Mouse (Mus musculus): ENCODE measurements around the gene Ssx9. TPM values are rescaled to one million over a fixed set of nuclear protein-coding genes. Genes with fewer than 3 reads are reported as not detected.
A peak's percentile ranks its signal among the peaks of the same experiment; 100 is the strongest.
"Not testable (repeated sequence)": the region's sequence is repeated elsewhere in the genome, so short reads cannot be mapped to it uniquely, and the experiment has no call there.

Gene Ssx9
- polyA plus RNA-seq (2014; fragmentation: Nextera tagmentation; extraction: Ambion mirVana) = not detected in 2 replicates

DNA sequence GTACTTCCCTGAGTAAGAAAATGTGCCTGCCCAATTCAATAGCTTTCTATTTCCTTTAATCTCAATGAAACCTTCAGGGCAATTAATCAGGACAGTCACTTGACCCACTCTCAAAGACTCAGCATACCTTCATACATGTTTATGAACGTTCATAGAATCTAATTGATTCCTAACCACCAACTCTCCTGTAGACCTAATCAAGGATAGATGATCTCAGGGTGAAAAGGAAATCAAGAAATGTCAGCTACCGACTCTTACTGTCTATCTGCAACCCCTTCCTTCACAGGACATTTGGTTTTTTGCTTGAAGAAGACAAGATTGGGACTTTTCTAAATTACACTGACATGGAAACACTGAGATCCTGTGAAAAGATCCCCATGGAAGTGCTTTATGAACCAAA lies at the start of gene Ssx9:
Ssx9 (plus strand) TSS at position 301 of the 400 bp plus-strand sequence.
- not testable (repeated sequence) for H3K27ac ChIP-seq; H3K27me3 ChIP-seq (ENCODE audit: control insufficient read depth, insufficient read depth, low read length); DNase-seq (ENCODE audit: low spot score); H3K4me3 ChIP-seq (replicated peaks; ENCODE audit: low read length); ATAC-seq (ENCODE audit: low FRiP score); H3K36me3 ChIP-seq (replicated peaks; ENCODE audit: control insufficient read depth, insufficient read depth); H3K9ac ChIP-seq; H3K4me2 ChIP-seq (replicated peaks); H3K4me1 ChIP-seq (replicated peaks; ENCODE audit: control insufficient read depth, insufficient read depth, low read length); H3K9me3 ChIP-seq (ENCODE audit: control insufficient read depth, low read length)
- WGBS = 73% methylated on average over 2 of the region's 2 CpGs

DNA sequence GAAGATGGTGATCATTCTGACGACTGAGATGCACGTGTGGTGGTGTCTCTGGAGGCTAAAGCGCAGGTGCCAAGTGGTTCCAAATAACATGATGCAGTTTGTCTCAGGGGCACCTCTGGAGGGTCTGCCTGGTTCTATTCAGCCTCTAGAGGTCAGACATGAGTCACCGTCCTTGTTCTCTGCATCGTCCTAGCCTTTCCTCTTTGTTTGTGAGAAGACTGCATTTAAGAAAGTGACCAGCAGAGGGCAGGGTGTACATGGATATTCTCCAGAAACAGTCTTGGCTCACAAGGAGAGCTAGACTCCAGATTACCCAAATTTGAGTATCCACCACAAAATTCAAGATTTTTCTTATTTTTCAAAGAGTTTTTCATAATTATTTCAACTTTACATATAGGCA lies 15.3 kb upstream of the Ssx9 start:
- no peaks in the 10 kb centered on the region for H3K4me1 ChIP-seq (replicated peaks; ENCODE audit: control insufficient read depth, insufficient read depth, low read length)
- DNase-seq (ENCODE audit: low spot score) = peak; percentile 24
- 60% methylated on average over 5 of the region's 5 CpGs for WGBS
- H3K27me3 ChIP-seq (ENCODE audit: control insufficient read depth, insufficient read depth, low read length) = no peaks in the 10 kb centered on the region
- H3K4me3 ChIP-seq (replicated peaks; ENCODE audit: low read length) = no peak overlapping the region
- no peaks in the 10 kb centered on the region for H3K9me3 ChIP-seq (ENCODE audit: control insufficient read depth, low read length)
- H3K36me3 ChIP-seq (replicated peaks; ENCODE audit: control insufficient read depth, insufficient read depth) = no peaks in the 10 kb centered on the region
- no peak overlapping the region for H3K4me2 ChIP-seq (replicated peaks)
- no peak overlapping the region for H3K9ac ChIP-seq
- H3K27ac ChIP-seq = no peak overlapping the region
- ATAC-seq (ENCODE audit: low FRiP score) = no peak

DNA sequence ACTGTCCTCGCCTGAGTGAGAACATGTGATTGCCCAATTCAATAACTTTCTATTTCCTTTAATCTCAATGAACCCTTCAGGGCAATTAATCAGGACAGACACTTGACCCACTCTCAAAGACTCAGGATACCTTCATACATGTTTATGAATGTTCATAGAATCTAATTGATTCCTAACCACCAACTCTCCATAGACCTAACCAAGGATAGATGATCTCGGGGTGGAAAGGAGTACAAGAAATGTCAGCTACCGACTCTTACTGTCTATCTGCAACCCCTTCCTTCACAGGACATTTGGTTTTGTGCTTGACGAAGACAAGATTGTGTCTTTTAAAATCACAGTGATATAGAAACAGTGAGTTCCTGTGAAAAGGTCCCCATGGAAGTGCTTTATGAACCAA lies 55.2 kb downstream of the Ssx9 start, which contains the start of gene Ssxb5:
Ssxb5 (plus strand) TSS at position 301 of the 400 bp plus-strand sequence.
- H3K27me3 ChIP-seq (ENCODE audit: control insufficient read depth, insufficient read depth, low read length); H3K4me2 ChIP-seq (replicated peaks); H3K27ac ChIP-seq; H3K9ac ChIP-seq; H3K9me3 ChIP-seq (ENCODE audit: control insufficient read depth, low read length); H3K4me1 ChIP-seq (replicated peaks; ENCODE audit: control insufficient read depth, insufficient read depth, low read length); H3K4me3 ChIP-seq (replicated peaks; ENCODE audit: low read length); DNase-seq (ENCODE audit: low spot score); ATAC-seq (ENCODE audit: low FRiP score); H3K36me3 ChIP-seq (replicated peaks; ENCODE audit: control insufficient read depth, insufficient read depth): not testable (repeated sequence)
- WGBS = 76% methylated on average over 4 of the region's 4 CpGs

Other genes starting within 250 kb of the Ssx9 start
- not detected in 2 replicates for gene Gm14459, start 223.5 kb upstream of the Ssx9 start, polyA plus RNA-seq (2014; fragmentation: Nextera tagmentation; extraction: Ambion mirVana)
- gene Ssxb6, start 200.2 kb upstream of the Ssx9 start, polyA plus RNA-seq (2014; fragmentation: Nextera tagmentation; extraction: Ambion mirVana) = not detected in 2 replicates
- not detected in 2 replicates for gene Ssxb3, start 156.6 kb upstream of the Ssx9 start, polyA plus RNA-seq (2014; fragmentation: Nextera tagmentation; extraction: Ambion mirVana)
- not detected in 2 replicates for gene Ssxb8, start 57.6 kb upstream of the Ssx9 start, polyA plus RNA-seq (2014; fragmentation: Nextera tagmentation; extraction: Ambion mirVana)
- not detected in 2 replicates for gene Ssxb5, start 55.3 kb downstream of the Ssx9 start, polyA plus RNA-seq (2014; fragmentation: Nextera tagmentation; extraction: Ambion mirVana)
- not detected in 2 replicates for gene Gm6592, start 95.6 kb downstream of the Ssx9 start, polyA plus RNA-seq (2014; fragmentation: Nextera tagmentation; extraction: Ambion mirVana)
- not detected in 2 replicates for gene Gm5751, start 125.8 kb downstream of the Ssx9 start, polyA plus RNA-seq (2014; fragmentation: Nextera tagmentation; extraction: Ambion mirVana)
- gene B630019K06Rik, start 143.9 kb downstream of the Ssx9 start, polyA plus RNA-seq (2014; fragmentation: Nextera tagmentation; extraction: Ambion mirVana) = 39.1 and 40.7 TPM in 2 replicates
- not detected in 2 replicates for gene Fthl17b, start 214.5 kb downstream of the Ssx9 start, polyA plus RNA-seq (2014; fragmentation: Nextera tagmentation; extraction: Ambion mirVana)
- gene Fthl17c, start 228.1 kb downstream of the Ssx9 start, polyA plus RNA-seq (2014; fragmentation: Nextera tagmentation; extraction: Ambion mirVana) = not detected in 2 replicates
- gene Fthl17d, start 238.3 kb downstream of the Ssx9 start, polyA plus RNA-seq (2014; fragmentation: Nextera tagmentation; extraction: Ambion mirVana) = not detected in 2 replicates

Data from hindbrain, embryonic 14.5 days (tissue).